8 mouse cellular contexts compared by ENCODE assay signal in genomic region chr19:58861174-58861760, GRCm38 (mm10).
DNase-seq lines count a peak whose midpoint lies in the region; ATAC-seq and TF ChIP-seq lines count a peak whose summit lies in the region.

No protein-coding gene starts in this region.

- peaks cover 4% of the 10 kb centered on the region; the same call in 1 of the 2 replicates for H3K9me3 ChIP-seq in forebrain, embryonic 13.5 days (replicated peaks)
- H3K9me3 ChIP-seq in intestine, postnatal 0 days (ENCODE audit: control insufficient read depth), result no peaks in the 10 kb centered on the region
- no peaks in the 10 kb centered on the region for H3K9me3 ChIP-seq in neural tube, embryonic 13.5 days

- no peak overlapping the region; the same call in none of the 2 replicates for H3K27ac ChIP-seq in left cerebral cortex, adult 2 months
- no peak overlapping the region for H3K27ac ChIP-seq in forebrain, embryonic 13.5 days
- no peak overlapping the region for H3K27ac ChIP-seq in intestine, postnatal 0 days (ENCODE audit: low read depth, low read length)
- peak overlapping the region; percentile 90 for H3K27ac ChIP-seq in neural tube, embryonic 13.5 days (replicated peaks)

- peaks cover 26% of the 10 kb centered on the region for H3K27me3 ChIP-seq in forebrain, embryonic 13.5 days
- H3K27me3 ChIP-seq in intestine, postnatal 0 days (replicated peaks; ENCODE audit: control insufficient read depth, insufficient read depth, low read length), result no peaks in the 10 kb centered on the region; the same call in 1 of the 2 replicates
- H3K27me3 ChIP-seq in neural tube, embryonic 13.5 days, result no peaks in the 10 kb centered on the region

- DNase-seq in left cerebral cortex, adult 2 months (ENCODE audit: extremely low spot score in 1 of 2, low spot score in 2 of 2), result no peak
- DNase-seq in left cerebral cortex, adult 11 months (ENCODE audit: low spot score), result no peak
- no peak for DNase-seq in frontal cortex, postnatal 14 days (ENCODE audit: low spot score in 2 of 2)
- no peak for DNase-seq in layer of hippocampus, postnatal 25 days (ENCODE audit: extremely low spot score in 1 of 2, low spot score in 1 of 2)
- no peak for DNase-seq in right cerebral cortex, postnatal 36 days (ENCODE audit: low spot score in 2 of 2)

- TF ChIP-seq CTCF in left cerebral cortex, adult 2 months (IDR thresholded peaks at IDR 0.05), result no peak
- TF ChIP-seq CTCF in intestine, postnatal 0 days (IDR thresholded peaks at IDR 0.05; ENCODE audit: low read depth), result no peak

- H3K4me1 ChIP-seq in forebrain, embryonic 13.5 days, result peaks cover 22% of the 10 kb centered on the region
- H3K4me1 ChIP-seq in intestine, postnatal 0 days (replicated peaks; ENCODE audit: control insufficient read depth, insufficient read depth, low read length), result peaks cover 10% of the 10 kb centered on the region; the same call in 1 of the 2 replicates
- peaks cover 32% of the 10 kb centered on the region for H3K4me1 ChIP-seq in neural tube, embryonic 13.5 days (replicated peaks)

- intact Hi-C loops in left cerebral cortex, adult 2 months (cut with DNase I), result no loop called here

- no peak for ATAC-seq in forebrain, embryonic 13.5 days
- no peak for ATAC-seq in intestine, postnatal 0 days
- ATAC-seq in neural tube, embryonic 13.5 days (ENCODE audit: low read depth), result no peak; the same call in 1 of the 2 replicates

- peak overlapping the region; percentile 86 for H3K4me2 ChIP-seq in forebrain, embryonic 13.5 days
- H3K4me2 ChIP-seq in intestine, postnatal 0 days (replicated peaks; ENCODE audit: low read depth), result peak overlapping the region; percentile 86
- H3K4me2 ChIP-seq in neural tube, embryonic 13.5 days, result peak overlapping the region; percentile 82

- peak overlapping the region; percentile 93 for H3K4me3 ChIP-seq in left cerebral cortex, adult 2 months
- peak overlapping the region; percentile 58 for H3K4me3 ChIP-seq in forebrain, embryonic 13.5 days
- peak overlapping the region; percentile 55 for H3K4me3 ChIP-seq in intestine, postnatal 0 days (ENCODE audit: low read depth, low read length)
- H3K4me3 ChIP-seq in neural tube, embryonic 13.5 days, result peak overlapping the region; percentile 76

- H3K9ac ChIP-seq in forebrain, embryonic 13.5 days, result no peak overlapping the region
- no peak overlapping the region for H3K9ac ChIP-seq in intestine, postnatal 0 days (ENCODE audit: low read depth, low read length)
- peak overlapping the region; percentile 85 for H3K9ac ChIP-seq in neural tube, embryonic 13.5 days

- 17% methylated on average over 12 of the region's 12 CpGs for WGBS in forebrain, embryonic 13.5 days
- 22% methylated on average over 12 of the region's 12 CpGs for WGBS in intestine, postnatal 0 days
- 14% methylated on average over 12 of the region's 12 CpGs for WGBS in neural tube, embryonic 13.5 days

- H3K36me3 ChIP-seq in forebrain, embryonic 13.5 days (ENCODE audit: poor library complexity, severe bottlenecking), result no peaks in the 10 kb centered on the region
- H3K36me3 ChIP-seq in intestine, postnatal 0 days (ENCODE audit: control insufficient read depth, insufficient read depth), result no peaks in the 10 kb centered on the region
- H3K36me3 ChIP-seq in neural tube, embryonic 13.5 days, result no peaks in the 10 kb centered on the region
